Mouse (Mus musculus): ENCODE results near the gene Sept12. TPM values are rescaled to one million over a fixed set of nuclear protein-coding genes. Genes with fewer than 3 reads are reported as not detected.

The Sept12 gene
- polyA plus RNA-seq (2014; fragmentation: Nextera tagmentation; extraction: Ambion mirVana) = not detected in 2 replicates

GRCm38 (mm10) chr16:4997553-4997952 is at the start of gene Sept12:
TSS of gene Sept12 (minus strand) at chr16:4997852.
- Histone ChIP-seq H3K4me1 (replicated peaks; ENCODE audit: control insufficient read depth, insufficient read depth, low read length) (no peaks in the 10 kb centered on the region), H3K9ac (no peak within 1 kb of the TSS), H3K4me3 (replicated peaks; ENCODE audit: low read length) (no peak within 1 kb of the TSS), H3K36me3 (replicated peaks; ENCODE audit: control insufficient read depth, insufficient read depth) (no peaks in the 10 kb centered on the region), H3K9me3 (ENCODE audit: control insufficient read depth, low read length) (no peaks in the 10 kb centered on the region), H3K27ac (no peak within 1 kb of the TSS), H3K4me2 (replicated peaks) (no peak within 1 kb of the TSS), H3K27me3 (ENCODE audit: control insufficient read depth, insufficient read depth, low read length) (no peaks in the 10 kb centered on the region)
- WGBS = 49% methylated on average over 3 of the region's 3 CpGs
- ATAC-seq (ENCODE audit: low FRiP score) (no peak), DNase-seq (ENCODE audit: low spot score) (no peak)

- ATAC-seq (ENCODE audit: low FRiP score) (no peak), DNase-seq (ENCODE audit: low spot score) (no peak)
- no peak overlapping the region for H3K27ac ChIP-seq
- no peak overlapping the region for H3K4me3 ChIP-seq (replicated peaks; ENCODE audit: low read length)
- no peaks in the 10 kb centered on the region for H3K9me3 ChIP-seq (ENCODE audit: control insufficient read depth, low read length)
- peaks cover 18% of the 10 kb centered on the region for H3K4me1 ChIP-seq (replicated peaks; ENCODE audit: control insufficient read depth, insufficient read depth, low read length)
- H3K27me3 ChIP-seq (ENCODE audit: control insufficient read depth, insufficient read depth, low read length) = no peaks in the 10 kb centered on the region
- H3K4me2 ChIP-seq (replicated peaks) = no peak overlapping the region
- no peak overlapping the region for H3K9ac ChIP-seq
- H3K36me3 ChIP-seq (replicated peaks; ENCODE audit: control insufficient read depth, insufficient read depth) = peaks cover 75% of the 10 kb centered on the region
- 100% methylated on average over 3 of the region's 3 CpGs for WGBS
These were observed 47.7 kb upstream of the Sept12 start for GRCm38 (mm10) chr16:5045322-5045721.

- WGBS = 73% methylated on average over 5 of the region's 5 CpGs
- peaks cover 97% of the 10 kb centered on the region for H3K36me3 ChIP-seq (replicated peaks; ENCODE audit: control insufficient read depth, insufficient read depth)
These were observed 39.1 kb upstream of the Sept12 start for GRCm38 (mm10) chr16:5036649-5037234.

GRCm38 (mm10) chr16:5035591-5035990 is 37.9 kb upstream of the Sept12 start:
- H3K27me3 ChIP-seq (ENCODE audit: control insufficient read depth, insufficient read depth, low read length) = no peaks in the 10 kb centered on the region
- DNase-seq (ENCODE audit: low spot score) = no peak
- peaks cover 97% of the 10 kb centered on the region for H3K36me3 ChIP-seq (replicated peaks; ENCODE audit: control insufficient read depth, insufficient read depth)
- no peaks in the 10 kb centered on the region for H3K9me3 ChIP-seq (ENCODE audit: control insufficient read depth, low read length)
- WGBS = 99% methylated on average over 3 of the region's 3 CpGs
- H3K4me3 ChIP-seq (replicated peaks; ENCODE audit: low read length) = no peak overlapping the region
- no peaks in the 10 kb centered on the region for H3K4me1 ChIP-seq (replicated peaks; ENCODE audit: control insufficient read depth, insufficient read depth, low read length)
- no peak overlapping the region for H3K27ac ChIP-seq
- ATAC-seq (ENCODE audit: low FRiP score) = no peak
- H3K4me2 ChIP-seq (replicated peaks) = no peak overlapping the region
- no peak overlapping the region for H3K9ac ChIP-seq

More at GRCm38 (mm10) chr16:5036649-5037234, 39.1 kb upstream of the Sept12 start:
- no peak overlapping the region for H3K4me2 ChIP-seq (replicated peaks)
- DNase-seq (ENCODE audit: low spot score) (no peak), ATAC-seq (ENCODE audit: low FRiP score) (no peak)
- no peaks in the 10 kb centered on the region for H3K9me3 ChIP-seq (ENCODE audit: control insufficient read depth, low read length)
- H3K27ac ChIP-seq = no peak overlapping the region
- H3K4me3 ChIP-seq (replicated peaks; ENCODE audit: low read length) = no peak overlapping the region
- H3K9ac ChIP-seq = no peak overlapping the region
- H3K27me3 ChIP-seq (ENCODE audit: control insufficient read depth, insufficient read depth, low read length) = no peaks in the 10 kb centered on the region
- H3K4me1 ChIP-seq (replicated peaks; ENCODE audit: control insufficient read depth, insufficient read depth, low read length) = no peaks in the 10 kb centered on the region

GRCm38 (mm10) chr16:5029847-5030246 is 32.2 kb upstream of the Sept12 start:
- no peak overlapping the region for H3K9ac ChIP-seq
- 71% methylated on average over 2 of the region's 2 CpGs for WGBS
- no peak overlapping the region for H3K4me3 ChIP-seq (replicated peaks; ENCODE audit: low read length)
- H3K27ac ChIP-seq = no peak overlapping the region
- DNase-seq (ENCODE audit: low spot score) (no peak), ATAC-seq (ENCODE audit: low FRiP score) (no peak)
- H3K36me3 ChIP-seq (replicated peaks; ENCODE audit: control insufficient read depth, insufficient read depth) = peaks cover 100% of the 10 kb centered on the region
- H3K4me1 ChIP-seq (replicated peaks; ENCODE audit: control insufficient read depth, insufficient read depth, low read length) = no peaks in the 10 kb centered on the region
- no peaks in the 10 kb centered on the region for H3K9me3 ChIP-seq (ENCODE audit: control insufficient read depth, low read length)
- no peak overlapping the region for H3K4me2 ChIP-seq (replicated peaks)
- no peaks in the 10 kb centered on the region for H3K27me3 ChIP-seq (ENCODE audit: control insufficient read depth, insufficient read depth, low read length)

- no peak overlapping the region for H3K4me3 ChIP-seq (replicated peaks; ENCODE audit: low read length)
- no peaks in the 10 kb centered on the region for H3K4me1 ChIP-seq (replicated peaks; ENCODE audit: control insufficient read depth, insufficient read depth, low read length)
- no peak overlapping the region for H3K9ac ChIP-seq
- no peaks in the 10 kb centered on the region for H3K9me3 ChIP-seq (ENCODE audit: control insufficient read depth, low read length)
- WGBS = 99% methylated on average over 3 of the region's 3 CpGs
- ATAC-seq (ENCODE audit: low FRiP score) = no peak
- peaks cover 100% of the 10 kb centered on the region for H3K36me3 ChIP-seq (replicated peaks; ENCODE audit: control insufficient read depth, insufficient read depth)
- no peak overlapping the region for H3K27ac ChIP-seq
- no peaks in the 10 kb centered on the region for H3K27me3 ChIP-seq (ENCODE audit: control insufficient read depth, insufficient read depth, low read length)
- H3K4me2 ChIP-seq (replicated peaks) = no peak overlapping the region
- no peak for DNase-seq (ENCODE audit: low spot score)
These were observed 26.4 kb upstream of the Sept12 start for GRCm38 (mm10) chr16:5024021-5024420.

- peaks cover 61% of the 10 kb centered on the region for H3K36me3 ChIP-seq (replicated peaks; ENCODE audit: control insufficient read depth, insufficient read depth)
- 97% methylated on average over 4 of the region's 4 CpGs for WGBS
These were observed 16.9 kb upstream of the Sept12 start for GRCm38 (mm10) chr16:5014578-5014977.

GRCm38 (mm10) chr16:5013054-5013838 is 15.6 kb upstream of the Sept12 start, which contains the start of gene Rogdi:
TSS of gene Rogdi (minus strand) at chr16:5013553.
- Histone ChIP-seq H3K9me3 (ENCODE audit: control insufficient read depth, low read length) (no peaks in the 10 kb centered on the region), H3K36me3 (replicated peaks; ENCODE audit: control insufficient read depth, insufficient read depth) (peaks cover 47% of the 10 kb centered on the region), H3K4me1 (replicated peaks; ENCODE audit: control insufficient read depth, insufficient read depth, low read length) (peaks cover 7% of the 10 kb centered on the region; the same call in 1 of the 2 replicates), H3K9ac (peak within 1 kb of the TSS; percentile 65), H3K27ac (peak within 1 kb of the TSS; percentile 79), H3K4me3 (replicated peaks; ENCODE audit: low read length) (peak within 1 kb of the TSS; percentile 55), H3K27me3 (ENCODE audit: control insufficient read depth, insufficient read depth, low read length) (no peaks in the 10 kb centered on the region), H3K4me2 (replicated peaks) (peak within 1 kb of the TSS; percentile 64)
- DNase-seq (ENCODE audit: low spot score) (peak; percentile 99), ATAC-seq (ENCODE audit: low FRiP score) (peak; percentile 99)
- under 1% methylated on average over 62 of the region's 63 CpGs for WGBS

More at GRCm38 (mm10) chr16:5014578-5014977, 16.9 kb upstream of the Sept12 start:
- H3K9ac ChIP-seq = no peak overlapping the region
- no peak overlapping the region for H3K4me2 ChIP-seq (replicated peaks)
- ATAC-seq (ENCODE audit: low FRiP score) = no peak
- H3K9me3 ChIP-seq (ENCODE audit: control insufficient read depth, low read length) = no peaks in the 10 kb centered on the region
- peaks cover 7% of the 10 kb centered on the region; the same call in 1 of the 2 replicates for H3K4me1 ChIP-seq (replicated peaks; ENCODE audit: control insufficient read depth, insufficient read depth, low read length)
- H3K4me3 ChIP-seq (replicated peaks; ENCODE audit: low read length) = no peak overlapping the region
- no peak for DNase-seq (ENCODE audit: low spot score)
- no peaks in the 10 kb centered on the region for H3K27me3 ChIP-seq (ENCODE audit: control insufficient read depth, insufficient read depth, low read length)
- no peak overlapping the region for H3K27ac ChIP-seq
